Mouse (Mus musculus) MEL (cell line): ENCODE results near the gene Sult2b1. TPM values are rescaled to one million over a fixed set of nuclear protein-coding genes. Genes with fewer than 3 reads are reported as not detected.

Experiments used
- DNase-seq: peaks from one replicate; pipeline ENCODE4 v3.0.0; 2011; ENCODE audit warnings: low read depth, low spot score
- H3K27ac ChIP-seq: 2 replicates; pipeline ENCODE4 v1.5.1; 2012; ENCODE audit warnings: low read depth, mild to moderate bottlenecking, control low read depth, low read length, moderate library complexity; ENCODE audit not compliant: control insufficient read depth
- H3K27me3 ChIP-seq, 2 experiments: fragments of 150-350 bp in 1 of 2; sonication (generic) in 1 of 2; 2 replicates each; pipeline ENCODE4 v1.6.1; 2012; ENCODE audit warnings: low read length in 2 of 2, mild to moderate bottlenecking in 2 of 2, improper control_type of control experiment in 1 of 2, moderate library complexity in 1 of 2; ENCODE audit not compliant: insufficient read depth in 2 of 2, control insufficient read depth in 1 of 2
- H3K36me3 ChIP-seq, 2 experiments: 2 replicates each; pipeline ENCODE4 v1.6.1; 2012 to 2014; ENCODE audit warnings: low read length in 2 of 2, improper control_type of control experiment in 1 of 2, inconsistent platforms in 1 of 2, mild to moderate bottlenecking in 1 of 2; ENCODE audit not compliant: insufficient read depth in 2 of 2, control insufficient read depth in 1 of 2
- H3K4me1 ChIP-seq, 2 experiments: fragments of 150-350 bp in 1 of 2; sonication (generic) in 1 of 2; 2 replicates each; pipeline ENCODE4 v1.6.1; 2012; ENCODE audit warnings: low read length in 2 of 2, improper control_type of control experiment in 1 of 2, mild to moderate bottlenecking in 1 of 2; ENCODE audit not compliant: insufficient read depth in 2 of 2, control insufficient read depth in 1 of 2
- H3K4me3 ChIP-seq, 2 experiments: fragments of 150-350 bp in 1 of 2; sonication (generic) in 1 of 2; 2 replicates each; pipeline ENCODE4 v1.5.1; 2012; ENCODE audit warnings: low read depth in 2 of 2, low read length in 2 of 2, mild to moderate bottlenecking in 2 of 2, moderate library complexity in 2 of 2, control low read depth in 1 of 2, improper control_type of control experiment in 1 of 2; ENCODE audit not compliant: control insufficient read depth in 1 of 2, insufficient read depth in 1 of 2
- H3K79me2 ChIP-seq: 2 replicates; pipeline ENCODE4 v1.6.1; 2012; ENCODE audit warnings: mild to moderate bottlenecking, low read length, moderate library complexity; ENCODE audit not compliant: control insufficient read depth, poor library complexity, insufficient read depth
- H3K9ac ChIP-seq: 2 replicates; pipeline ENCODE4 v1.6.1; 2012; ENCODE audit warnings: low read depth, mild to moderate bottlenecking, control low read depth, low read length, moderate library complexity; ENCODE audit not compliant: control insufficient read depth, poor library complexity, severe bottlenecking
- H3K9me3 ChIP-seq: fragments of 150-350 bp; sonication (generic); replicated peaks from 2 replicates; pipeline ENCODE4 v1.6.1; 2012; ENCODE audit warnings: mild to moderate bottlenecking, low read length, improper control_type of control experiment, moderate library complexity; ENCODE audit not compliant: insufficient read depth
- BHLHE40 ChIP-seq: IDR thresholded peaks from 2 replicates; pipeline ENCODE4 v1.6.1; 2012; ENCODE audit warnings: low read depth, mild to moderate bottlenecking, inconsistent platforms, low read length, improper control_type of control experiment, borderline replicate concordance
- CHD2 ChIP-seq: IDR thresholded peaks from 2 replicates; pipeline ENCODE4 v1.6.1; 2011; ENCODE audit warnings: low read length, improper control_type of control experiment
- ELF1 ChIP-seq: IDR thresholded peaks from 2 replicates; pipeline ENCODE4 v1.6.1; 2014; ENCODE audit warnings: low read depth, mild to moderate bottlenecking, inconsistent platforms, low read length, improper control_type of control experiment, moderate library complexity
- EP300 ChIP-seq, 2 experiments: IDR thresholded peaks; 2 replicates each; pipeline ENCODE4 v1.6.1; 2011; ENCODE audit warnings: improper control_type of control experiment in 2 of 2, low read length in 2 of 2, low read depth in 1 of 2, mild to moderate bottlenecking in 1 of 2
- GABPA ChIP-seq: IDR thresholded peaks from 2 replicates; pipeline ENCODE4 v1.6.1; 2012; ENCODE audit warnings: low read depth, mild to moderate bottlenecking, inconsistent platforms, low read length, improper control_type of control experiment, moderate library complexity
- HCFC1 ChIP-seq: IDR thresholded peaks from 2 replicates; pipeline ENCODE4 v1.6.1; 2012; ENCODE audit warnings: low read depth, mild to moderate bottlenecking, inconsistent platforms, low read length, improper control_type of control experiment, moderate library complexity
- KAT2A ChIP-seq: conservative IDR thresholded peaks from 2 replicates; pipeline ENCODE4 v1.6.1; 2012; ENCODE audit warnings: low read depth, low read length, improper control_type of control experiment, inconsistent platforms
- MAFK ChIP-seq: IDR thresholded peaks from 2 replicates; pipeline ENCODE4 v1.6.1; 2011; ENCODE audit warnings: low read depth, mild to moderate bottlenecking, low read length, improper control_type of control experiment, borderline replicate concordance
- MEF2A ChIP-seq: IDR thresholded peaks from 2 replicates; pipeline ENCODE4 v1.6.1; 2014; ENCODE audit warnings: low read depth, mild to moderate bottlenecking, inconsistent platforms, low read length, improper control_type of control experiment; ENCODE audit not compliant: poor library complexity, insufficient replicate concordance, severe bottlenecking; ENCODE audit errors: extremely low read depth
- MXI1 ChIP-seq: IDR thresholded peaks from 2 replicates; pipeline ENCODE4 v1.6.1; 2011; ENCODE audit warnings: mild to moderate bottlenecking, low read depth, low read length, improper control_type of control experiment
- NRF1 ChIP-seq: IDR thresholded peaks from 2 replicates; pipeline ENCODE4 v1.6.1; 2014; ENCODE audit warnings: low read depth, mild to moderate bottlenecking, inconsistent platforms, low read length, improper control_type of control experiment, moderate library complexity; ENCODE audit not compliant: poor library complexity, insufficient read depth, severe bottlenecking
- POLR2AphosphoS5 ChIP-seq: IDR thresholded peaks from 2 replicates; pipeline ENCODE4 v1.6.1; 2012; ENCODE audit warnings: low read depth, borderline replicate concordance, mild to moderate bottlenecking, inconsistent platforms, low read length, moderate library complexity, mixed read lengths
- RAD21 ChIP-seq: IDR thresholded peaks from 2 replicates; pipeline ENCODE4 v1.6.1; 2011; ENCODE audit warnings: mild to moderate bottlenecking, low read depth, low read length, improper control_type of control experiment
- RCOR1 ChIP-seq: IDR thresholded peaks from 2 replicates; pipeline ENCODE4 v1.6.1; 2012; ENCODE audit warnings: low read depth, mild to moderate bottlenecking, inconsistent platforms, low read length, improper control_type of control experiment
- SIN3A ChIP-seq: IDR thresholded peaks from 2 replicates; pipeline ENCODE4 v1.6.1; 2012; ENCODE audit warnings: low read length, improper control_type of control experiment, inconsistent platforms
- TBP ChIP-seq: IDR thresholded peaks from 2 replicates; pipeline ENCODE4 v1.8.0; 2011; ENCODE audit warnings: low read depth, low read length, improper control_type of control experiment
- USF2 ChIP-seq, 2 experiments: IDR thresholded peaks; 2 replicates each; pipeline ENCODE4 v1.6.1; 2011 to 2012; ENCODE audit warnings: improper control_type of control experiment in 2 of 2, low read length in 2 of 2, borderline replicate concordance in 1 of 2, inconsistent platforms in 1 of 2, low read depth in 1 of 2, mild to moderate bottlenecking in 1 of 2; ENCODE audit not compliant: insufficient read depth in 1 of 2
- ZMIZ1 ChIP-seq: IDR thresholded peaks from 2 replicates; pipeline ENCODE4 v1.6.1; 2012; ENCODE audit warnings: low read depth, mild to moderate bottlenecking, inconsistent platforms, low read length, improper control_type of control experiment, moderate library complexity
- ZNF384 ChIP-seq: IDR thresholded peaks from 2 replicates; pipeline ENCODE4 v1.6.1; 2012; ENCODE audit warnings: low read depth, mild to moderate bottlenecking, inconsistent platforms, low read length, improper control_type of control experiment
- polyA plus RNA-seq, 2 experiments: library from polyadenylated mRNA; stranded (reverse) in 1 of 2; unstranded in 1 of 2; fragments of >175 nt in 1 of 2; fragments of >200 nt in 1 of 2; gene quantifications; 2 replicates each; pipeline versions ENCODE4 v1.2.1 to v1.2.4; 2012; ENCODE audit warnings: low replicate concordance in 2 of 2, low read depth in 1 of 2; ENCODE audit not compliant: insufficient read length in 2 of 2, insufficient read depth in 1 of 2, missing spikeins in 1 of 2
- total RNA-seq: library from RNA; depleted of rRNA; stranded (reverse); fragments of 300-350 nt; gene quantifications from 2 replicates; pipeline ENCODE4 v1.2.3, GENCODE M21; 2012

The Sult2b1 gene
- total and polyA plus RNA-seq, 3 experiments = 0.08 to 0.47 TPM; not detected in 1

GRCm38 (mm10) chr7:45722348-45722713 lies 62.1 kb downstream of the Sult2b1 start:
- peaks cover 24% of the 10 kb centered on the region for H3K79me2 ChIP-seq
- DNase-seq = no peak
- H3K4me1 ChIP-seq = no peaks in the 10 kb centered on the region
- H3K9ac ChIP-seq = no peak overlapping the region
- no peak for TF ChIP-seq HCFC1
- no peak for TF ChIP-seq GABPA
- TF ChIP-seq RAD21 = no peak
- TF ChIP-seq SIN3A = no peak
- no peak for TF ChIP-seq ELF1
- TF ChIP-seq ZNF384 = no peak
- TF ChIP-seq MEF2A = no peak
- no peak for TF ChIP-seq MXI1
- TF ChIP-seq CHD2 = no peak
- no peak for TF ChIP-seq KAT2A
- no peak for TF ChIP-seq TBP
- no peak for TF ChIP-seq RCOR1
- TF ChIP-seq BHLHE40 = no peak
- no peak for TF ChIP-seq ZMIZ1
- no peak for TF ChIP-seq MAFK
- no peak for TF ChIP-seq USF2 (IDR thresholded peaks at IDR 0.05; ENCODE audit: borderline replicate concordance in 1 of 2, insufficient read depth in 1 of 2, low read depth in 1 of 2, low read length in 2 of 2)
- no peak for TF ChIP-seq POLR2AphosphoS5
- no peak for TF ChIP-seq EP300 (IDR thresholded peaks at IDR 0.05; ENCODE audit: low read depth in 1 of 2, low read length in 2 of 2)
- no peak for TF ChIP-seq NRF1
- no peaks in the 10 kb centered on the region for H3K9me3 ChIP-seq
- no peak overlapping the region for H3K4me3 ChIP-seq
- H3K36me3 ChIP-seq = peaks cover 2% of the 10 kb centered on the region in 2 experiments; a peak in 3 of 4 replicates
- H3K27me3 ChIP-seq = no peaks in the 10 kb centered on the region
- no peak overlapping the region for H3K27ac ChIP-seq
